Mouse (Mus musculus): ENCODE results near the gene Gramd1c. TPM values are rescaled to one million over a fixed set of nuclear protein-coding genes. Genes with fewer than 3 reads are reported as not detected.

Gene Gramd1c
- polyA plus RNA-seq, 1 experiment from 2014 or later: 6.2 TPM

GRCm38 (mm10) chr16:43951591-43951990 is 111.6 kb downstream of the Gramd1c start:
- Histone ChIP-seq H3K36me3 (no peaks in the 10 kb centered on the region), H3K27me3 (no peaks in the 10 kb centered on the region), H3K27ac (no peak overlapping the region), H3K9me3 (no peaks in the 10 kb centered on the region), H3K4me3 (no peak overlapping the region), H3K4me2 (replicated peaks) (no peak overlapping the region), H3K4me1 (no peaks in the 10 kb centered on the region), H3K9ac (no peak overlapping the region)
- ATAC-seq (ENCODE audit: insufficient number of reproducible peaks, insufficient read depth, low FRiP score, low TSS enrichment): no peak
- WGBS: 73% methylated on average over 4 of the region's 4 CpGs

- Histone ChIP-seq H3K36me3 (no peaks in the 10 kb centered on the region), H3K9ac (no peak overlapping the region), H3K27ac (0 out of 2 replicates have a peak overlapping the region, but pooled peaks have one; percentile 3), H3K27me3 (no peaks in the 10 kb centered on the region), H3K4me1 (no peaks in the 10 kb centered on the region), H3K9me3 (no peaks in the 10 kb centered on the region), H3K4me2 (replicated peaks) (no peak overlapping the region), H3K4me3 (no peak overlapping the region)
- 67% methylated on average over 3 of the region's 3 CpGs for WGBS
- no peak for ATAC-seq (ENCODE audit: insufficient number of reproducible peaks, insufficient read depth, low FRiP score, low TSS enrichment)
Observed at GRCm38 (mm10) chr16:43945869-43946268, 117.3 kb downstream of the Gramd1c start.

- ATAC-seq (ENCODE audit: insufficient number of reproducible peaks, insufficient read depth, low FRiP score, low TSS enrichment): no peak
- Histone ChIP-seq H3K27me3 (no peaks in the 10 kb centered on the region), H3K27ac (no peak overlapping the region), H3K9me3 (no peaks in the 10 kb centered on the region), H3K36me3 (no peaks in the 10 kb centered on the region), H3K4me2 (replicated peaks) (no peak overlapping the region), H3K4me3 (no peak overlapping the region), H3K4me1 (no peaks in the 10 kb centered on the region), H3K9ac (no peak overlapping the region)
- WGBS: 78% methylated on average over 3 of the region's 3 CpGs
Observed at GRCm38 (mm10) chr16:43945351-43945750, 117.8 kb downstream of the Gramd1c start.

- H3K4me2 ChIP-seq (replicated peaks): no peak overlapping the region
- H3K27me3 ChIP-seq: no peaks in the 10 kb centered on the region
- H3K4me1 ChIP-seq: no peaks in the 10 kb centered on the region
- H3K9ac ChIP-seq: no peak overlapping the region
- H3K36me3 ChIP-seq: no peaks in the 10 kb centered on the region
- ATAC-seq (ENCODE audit: insufficient number of reproducible peaks, insufficient read depth, low FRiP score, low TSS enrichment): no peak
- no peak overlapping the region for H3K27ac ChIP-seq
- no peaks in the 10 kb centered on the region for H3K9me3 ChIP-seq
- 92% methylated on average over 4 of the region's 4 CpGs for WGBS
- no peak overlapping the region for H3K4me3 ChIP-seq
Observed at GRCm38 (mm10) chr16:43940846-43941245, 122.3 kb downstream of the Gramd1c start.

GRCm38 (mm10) chr16:43935892-43936291 is 127.3 kb downstream of the Gramd1c start:
- Histone ChIP-seq H3K9ac (no peak overlapping the region), H3K4me3 (no peak overlapping the region), H3K4me1 (no peaks in the 10 kb centered on the region), H3K4me2 (replicated peaks) (no peak overlapping the region), H3K27ac (no peak overlapping the region), H3K36me3 (no peaks in the 10 kb centered on the region), H3K27me3 (no peaks in the 10 kb centered on the region), H3K9me3 (no peaks in the 10 kb centered on the region)
- no peak for ATAC-seq (ENCODE audit: insufficient number of reproducible peaks, insufficient read depth, low FRiP score, low TSS enrichment)
- WGBS: 77% methylated on average over 3 of the region's 3 CpGs

- Histone ChIP-seq H3K4me1 (no peaks in the 10 kb centered on the region), H3K9ac (no peak overlapping the region), H3K27me3 (no peaks in the 10 kb centered on the region), H3K36me3 (no peaks in the 10 kb centered on the region), H3K27ac (no peak overlapping the region), H3K4me3 (no peak overlapping the region), H3K9me3 (no peaks in the 10 kb centered on the region), H3K4me2 (replicated peaks) (no peak overlapping the region)
- 73% methylated on average over 3 of the region's 3 CpGs for WGBS
- ATAC-seq (ENCODE audit: insufficient number of reproducible peaks, insufficient read depth, low FRiP score, low TSS enrichment): no peak
Observed at GRCm38 (mm10) chr16:43935367-43935766, 127.8 kb downstream of the Gramd1c start.

- no peaks in the 10 kb centered on the region for H3K9me3 ChIP-seq
- no peak overlapping the region for H3K4me2 ChIP-seq (replicated peaks)
- H3K27me3 ChIP-seq: no peaks in the 10 kb centered on the region
- H3K4me3 ChIP-seq: no peak overlapping the region
- H3K36me3 ChIP-seq: no peaks in the 10 kb centered on the region
- no peak overlapping the region for H3K9ac ChIP-seq
- H3K4me1 ChIP-seq: no peaks in the 10 kb centered on the region
- ATAC-seq (ENCODE audit: insufficient number of reproducible peaks, insufficient read depth, low FRiP score, low TSS enrichment): no peak
- 80% methylated on average over 8 of the region's 8 CpGs for WGBS
- H3K27ac ChIP-seq: no peak overlapping the region
Observed at GRCm38 (mm10) chr16:43934856-43935255, 128.3 kb downstream of the Gramd1c start.

- no peak for ATAC-seq (ENCODE audit: insufficient number of reproducible peaks, insufficient read depth, low FRiP score, low TSS enrichment)
- no peaks in the 10 kb centered on the region for H3K27me3 ChIP-seq
- H3K4me1 ChIP-seq: no peaks in the 10 kb centered on the region
- H3K27ac ChIP-seq: no peak overlapping the region
- no peak overlapping the region for H3K4me2 ChIP-seq (replicated peaks)
- H3K36me3 ChIP-seq: no peaks in the 10 kb centered on the region
- WGBS: 88% methylated on average over 6 of the region's 6 CpGs
- no peak overlapping the region for H3K4me3 ChIP-seq
- H3K9ac ChIP-seq: no peak overlapping the region
- H3K9me3 ChIP-seq: no peaks in the 10 kb centered on the region
Observed at GRCm38 (mm10) chr16:43933041-43933440, 130.1 kb downstream of the Gramd1c start.

GRCm38 (mm10) chr16:43932319-43932718 is 130.8 kb downstream of the Gramd1c start:
- H3K9me3 ChIP-seq: no peaks in the 10 kb centered on the region
- H3K27ac ChIP-seq: no peak overlapping the region
- no peak overlapping the region for H3K4me2 ChIP-seq (replicated peaks)
- no peak for ATAC-seq (ENCODE audit: insufficient number of reproducible peaks, insufficient read depth, low FRiP score, low TSS enrichment)
- H3K9ac ChIP-seq: no peak overlapping the region
- H3K4me1 ChIP-seq: no peaks in the 10 kb centered on the region
- WGBS: 88% methylated on average over 7 of the region's 7 CpGs
- H3K27me3 ChIP-seq: no peaks in the 10 kb centered on the region
- H3K4me3 ChIP-seq: no peak overlapping the region
- H3K36me3 ChIP-seq: no peaks in the 10 kb centered on the region

- Histone ChIP-seq H3K36me3 (no peaks in the 10 kb centered on the region), H3K27ac (no peak overlapping the region), H3K4me1 (no peaks in the 10 kb centered on the region), H3K27me3 (no peaks in the 10 kb centered on the region), H3K9me3 (no peaks in the 10 kb centered on the region), H3K9ac (no peak overlapping the region), H3K4me3 (no peak overlapping the region), H3K4me2 (replicated peaks) (no peak overlapping the region)
- WGBS: 78% methylated on average over 3 of the region's 3 CpGs
- no peak for ATAC-seq (ENCODE audit: insufficient number of reproducible peaks, insufficient read depth, low FRiP score, low TSS enrichment)
Observed at GRCm38 (mm10) chr16:43931502-43931901, 131.6 kb downstream of the Gramd1c start.

GRCm38 (mm10) chr16:43930577-43930976 is 132.6 kb downstream of the Gramd1c start:
- no peak overlapping the region for H3K4me2 ChIP-seq (replicated peaks)
- no peaks in the 10 kb centered on the region for H3K36me3 ChIP-seq
- no peak for ATAC-seq (ENCODE audit: insufficient number of reproducible peaks, insufficient read depth, low FRiP score, low TSS enrichment)
- no peak overlapping the region for H3K4me3 ChIP-seq
- no peak overlapping the region for H3K27ac ChIP-seq
- no peaks in the 10 kb centered on the region for H3K4me1 ChIP-seq
- H3K9ac ChIP-seq: no peak overlapping the region
- no peaks in the 10 kb centered on the region for H3K27me3 ChIP-seq
- no peaks in the 10 kb centered on the region for H3K9me3 ChIP-seq

Data from embryonic facial prominence, embryonic 12.5 days (tissue).